8 mouse cellular contexts compared by ENCODE assay signal in genomic region chr2:153161684-153162080, GRCm38 (mm10). TPM values are rescaled to one million over a fixed set of nuclear protein-coding genes. Genes with fewer than 3 reads are reported as not detected.
DNase-seq lines count a peak whose midpoint lies in the region; ATAC-seq and TF ChIP-seq lines count a peak whose summit lies in the region.

No protein-coding gene starts in this region.

- TF ChIP-seq EP300 in ES-Bruce4 (IDR thresholded peaks at IDR 0.05; ENCODE audit: insufficient read depth, low read depth, low read length) = no peak
- no peak for TF ChIP-seq EP300 in stomach, postnatal 0 days (optimal IDR thresholded peaks at IDR 0.05)

- H3K4me3 ChIP-seq in heart, embryonic 13.5 days = peak overlapping the region; percentile 88
- peak overlapping the region; percentile 93 for H3K4me3 ChIP-seq in ES-Bruce4 (ENCODE audit: low read depth, low read length)
- H3K4me3 ChIP-seq in forebrain, embryonic 11.5 days (ENCODE audit: low read depth, low read length) = peak overlapping the region; percentile 85
- peak overlapping the region; percentile 85 for H3K4me3 ChIP-seq in liver, embryonic 13.5 days (replicated peaks)
- peak overlapping the region; percentile 74 for H3K4me3 ChIP-seq in stomach, postnatal 0 days (ENCODE audit: low read depth, low read length)

- no peak for ATAC-seq in heart, embryonic 13.5 days (ENCODE audit: extremely low read depth, insufficient number of reproducible peaks, low FRiP score, low TSS enrichment)
- ATAC-seq in forebrain, embryonic 11.5 days (replicated peaks; ENCODE audit: low FRiP score) = peak; percentile 42
- ATAC-seq in liver, embryonic 13.5 days (ENCODE audit: low read depth) = peak; percentile 66
- ATAC-seq in stomach, postnatal 0 days (ENCODE audit: low FRiP score, low TSS enrichment) = peak; percentile 54

- TF ChIP-seq POLR2A in ES-Bruce4 (IDR thresholded peaks at IDR 0.05; ENCODE audit: insufficient read depth, low read length) = no peak

- TF ChIP-seq CTCF in ES-Bruce4 (IDR thresholded peaks at IDR 0.05; ENCODE audit: low read depth, low read length) = no peak
- TF ChIP-seq CTCF in stomach, postnatal 0 days (IDR thresholded peaks at IDR 0.05; ENCODE audit: low read depth) = no peak

- DNase-seq in heart, adult 11 months = no peak
- no peak for DNase-seq in forebrain, embryonic 11.5 days (ENCODE audit: low spot score)
- no peak for DNase-seq in liver, embryonic 13.5 days
- DNase-seq in stomach, postnatal 0 days (ENCODE audit: low spot score) = no peak
- no peak for DNase-seq in ovary, postnatal 36 days (ENCODE audit: low spot score)
- no peak for DNase-seq in urinary bladder, adult 2 months (ENCODE audit: low spot score)

- no peaks in the 10 kb centered on the region for H3K9me3 ChIP-seq in heart, embryonic 13.5 days
- H3K9me3 ChIP-seq in ES-Bruce4 (replicated peaks; ENCODE audit: control insufficient read depth, insufficient read depth, low read length, poor library complexity, severe bottlenecking) = no peaks in the 10 kb centered on the region
- no peaks in the 10 kb centered on the region for H3K9me3 ChIP-seq in forebrain, embryonic 11.5 days (ENCODE audit: control insufficient read depth, low read length)
- H3K9me3 ChIP-seq in liver, embryonic 13.5 days (replicated peaks) = no peaks in the 10 kb centered on the region
- no peaks in the 10 kb centered on the region for H3K9me3 ChIP-seq in stomach, postnatal 0 days (ENCODE audit: control insufficient read depth, low read length)

- H3K27ac ChIP-seq in heart, embryonic 13.5 days (replicated peaks) = peak overlapping the region; percentile 95
- no peak overlapping the region for H3K27ac ChIP-seq in ES-Bruce4 (ENCODE audit: insufficient read depth, low read length)
- H3K27ac ChIP-seq in forebrain, embryonic 11.5 days (ENCODE audit: low read depth, low read length) = no peak overlapping the region
- peak overlapping the region; percentile 83 for H3K27ac ChIP-seq in liver, embryonic 13.5 days
- peak overlapping the region; percentile 75 for H3K27ac ChIP-seq in stomach, postnatal 0 days (replicated peaks)

- peak overlapping the region; percentile 96 for H3K9ac ChIP-seq in heart, embryonic 13.5 days
- peak overlapping the region; percentile 90 for H3K9ac ChIP-seq in ES-Bruce4 (ENCODE audit: low read depth, poor library complexity, severe bottlenecking)
- H3K9ac ChIP-seq in forebrain, embryonic 11.5 days (ENCODE audit: low read length) = peak overlapping the region; percentile 90
- H3K9ac ChIP-seq in liver, embryonic 13.5 days = peak overlapping the region; percentile 87
- peak overlapping the region; percentile 77 for H3K9ac ChIP-seq in stomach, postnatal 0 days (ENCODE audit: low read length)

- under 1% methylated on average over 16 of the region's 16 CpGs for WGBS in heart, embryonic 13.5 days
- 0% methylated on average over 16 of the region's 16 CpGs for WGBS in forebrain, embryonic 11.5 days
- under 1% methylated on average over 16 of the region's 16 CpGs for WGBS in liver, embryonic 13.5 days (ENCODE audit: insufficient replicate concordance)
- 0% methylated on average over 16 of the region's 16 CpGs for WGBS in stomach, postnatal 0 days

- H3K27me3 ChIP-seq in heart, embryonic 13.5 days (replicated peaks) = no peaks in the 10 kb centered on the region
- no peaks in the 10 kb centered on the region for H3K27me3 ChIP-seq in ES-Bruce4 (ENCODE audit: control insufficient read depth, insufficient read depth, low read length, poor library complexity, severe bottlenecking)
- H3K27me3 ChIP-seq in forebrain, embryonic 11.5 days (ENCODE audit: control insufficient read depth, insufficient read depth, low read length) = peaks cover 28% of the 10 kb centered on the region
- H3K27me3 ChIP-seq in liver, embryonic 13.5 days = no peaks in the 10 kb centered on the region
- H3K27me3 ChIP-seq in stomach, postnatal 0 days (ENCODE audit: control insufficient read depth, insufficient read depth, low read length) = no peaks in the 10 kb centered on the region

- peak overlapping the region; percentile 96 for H3K4me2 ChIP-seq in heart, embryonic 13.5 days
- H3K4me2 ChIP-seq in forebrain, embryonic 11.5 days (ENCODE audit: low read depth, low read length, severe bottlenecking) = peak overlapping the region; percentile 87
- H3K4me2 ChIP-seq in liver, embryonic 13.5 days = peak overlapping the region; percentile 93
- H3K4me2 ChIP-seq in stomach, postnatal 0 days (replicated peaks; ENCODE audit: low read depth) = peak overlapping the region; percentile 95

- H3K4me1 ChIP-seq in heart, embryonic 13.5 days = peaks cover 18% of the 10 kb centered on the region
- no peaks in the 10 kb centered on the region for H3K4me1 ChIP-seq in ES-Bruce4 (ENCODE audit: control insufficient read depth, insufficient read depth, low read length)
- peaks cover 4% of the 10 kb centered on the region for H3K4me1 ChIP-seq in forebrain, embryonic 11.5 days (replicated peaks; ENCODE audit: control insufficient read depth, insufficient read depth, low read length)
- H3K4me1 ChIP-seq in liver, embryonic 13.5 days (replicated peaks) = peaks cover 32% of the 10 kb centered on the region
- no peaks in the 10 kb centered on the region for H3K4me1 ChIP-seq in stomach, postnatal 0 days (replicated peaks; ENCODE audit: control insufficient read depth, insufficient read depth)

- peaks cover 19% of the 10 kb centered on the region for H3K36me3 ChIP-seq in heart, embryonic 13.5 days
- H3K36me3 ChIP-seq in ES-Bruce4 (ENCODE audit: control insufficient read depth, insufficient read depth, low read length, poor library complexity, severe bottlenecking) = peaks cover 3% of the 10 kb centered on the region; the same call in 1 of the 2 replicates
- no peaks in the 10 kb centered on the region for H3K36me3 ChIP-seq in forebrain, embryonic 11.5 days (ENCODE audit: control insufficient read depth, insufficient read depth, low read length)
- H3K36me3 ChIP-seq in liver, embryonic 13.5 days = no peaks in the 10 kb centered on the region
- H3K36me3 ChIP-seq in stomach, postnatal 0 days (ENCODE audit: control insufficient read depth, insufficient read depth, low read length) = no peaks in the 10 kb centered on the region

RNA-seq across cellular contexts. Expression of gene Tm9sf4, which starts 0.6 kb away (rescaled TPM):
- 59.0 and 63.0 TPM in 2 replicates for polyA plus RNA-seq in heart, embryonic 13.5 days (2015; fragmentation: Nextera tagmentation; extraction: Ambion mirVana)
- 83.2 and 98.0 TPM in 2 replicates for polyA plus RNA-seq in ES-Bruce4 (2011; ENCODE audit: insufficient read depth, insufficient read length, low read depth, missing spikeins)
- 71.8 and 79.4 TPM in 2 replicates for polyA plus RNA-seq in forebrain, embryonic 11.5 days (2014; fragmentation: Nextera tagmentation; extraction: Ambion mirVana)
- polyA plus RNA-seq in liver, embryonic 13.5 days (2015; fragmentation: Nextera tagmentation; extraction: Ambion mirVana) = 29.3 and 35.6 TPM in 2 replicates
- 44.0 and 45.6 TPM in 2 replicates for polyA plus RNA-seq in stomach, postnatal 0 days (2015; fragmentation: Nextera tagmentation; extraction: Ambion mirVana)
- polyA plus RNA-seq in urinary bladder, adult 2 months (2012; rRNA removed) = 32.9 and 40.1 TPM in 2 replicates

RNA-seq across cellular contexts. Expression of gene Hck, which starts 53.4 kb away (rescaled TPM):
- 1.8 and 2.2 TPM in 2 replicates for polyA plus RNA-seq in heart, embryonic 13.5 days (2015; fragmentation: Nextera tagmentation; extraction: Ambion mirVana)
- polyA plus RNA-seq in ES-Bruce4 (2011; ENCODE audit: insufficient read depth, insufficient read length, low read depth, missing spikeins) = 2.4 TPM in 2 replicates
- polyA plus RNA-seq in forebrain, embryonic 11.5 days (2014; fragmentation: Nextera tagmentation; extraction: Ambion mirVana) = 1.8 TPM in 2 replicates
- 7.5 and 7.8 TPM in 2 replicates for polyA plus RNA-seq in liver, embryonic 13.5 days (2015; fragmentation: Nextera tagmentation; extraction: Ambion mirVana)
- 3.2 and 3.6 TPM in 2 replicates for polyA plus RNA-seq in stomach, postnatal 0 days (2015; fragmentation: Nextera tagmentation; extraction: Ambion mirVana)
- 4.0 and 4.3 TPM in 2 replicates for polyA plus RNA-seq in urinary bladder, adult 2 months (2012; rRNA removed)

Comparison
In these comparisons a context has a peak if more than half of its experiments do, and no peak if none do; other contexts are left out.
1. H3K27ac ChIP-seq: peak in heart, embryonic 13.5 days (single experiment), liver, embryonic 13.5 days (single experiment) and stomach, postnatal 0 days (single experiment); none in ES-Bruce4 (single experiment) and forebrain, embryonic 11.5 days (single experiment).
2. Peak in every context shown above with its lines, with median percentiles within 50 percentile points of each other: H3K4me2 ChIP-seq, H3K4me3 ChIP-seq and H3K9ac ChIP-seq.